Mouse (Mus musculus): Measurements from ENCODE around the gene Olfr707.

- TF ChIP-seq CTCF (IDR thresholded peaks at IDR 0.05; ENCODE audit: low read depth): no peak
- TF ChIP-seq EP300 (optimal IDR thresholded peaks at IDR 0.05): no peak
These were observed 47.2 kb upstream of the Olfr707 start, which contains the start of gene Olfr710 for GRCm38 (mm10) chr7:106948212-106948611.
